Mouse (Mus musculus): ENCODE data around the gene Pglyrp1. TPM values are rescaled to one million over a fixed set of nuclear protein-coding genes. Genes with fewer than 3 reads are reported as not detected.

Gene Pglyrp1
- polyA plus RNA-seq, 1 experiment from 2014 or later: 0.69 TPM

DNA sequence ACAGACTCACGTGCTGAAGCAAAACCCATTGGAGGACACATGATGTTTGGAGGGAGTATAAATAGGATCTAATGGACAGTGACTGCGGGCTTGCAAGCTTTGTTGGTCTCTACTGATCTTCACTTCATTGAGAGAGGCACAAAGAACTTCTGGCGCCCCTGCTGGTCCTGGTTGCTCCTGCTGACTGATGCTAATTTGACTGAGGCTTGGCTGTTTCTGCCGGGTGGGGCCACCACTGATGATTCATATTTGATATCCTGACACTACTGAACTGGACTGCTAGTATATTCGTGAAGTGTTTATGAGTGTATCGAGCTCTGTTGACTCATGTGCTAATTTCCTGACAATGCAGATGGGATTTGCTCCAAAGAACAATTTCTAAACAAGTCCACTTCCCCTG lies 8.3 kb upstream of the Pglyrp1 start:
- no peak for DNase-seq (ENCODE audit: low spot score)
- H3K4me1 ChIP-seq: peaks cover 7% of the 10 kb centered on the region; the same call in 1 of the 2 replicates
- no peaks in the 10 kb centered on the region for H3K36me3 ChIP-seq (replicated peaks)
- WGBS: 86% methylated on average over 6 of the region's 6 CpGs
- H3K27me3 ChIP-seq (replicated peaks; ENCODE audit: low read depth, poor library complexity, severe bottlenecking): no peaks in the 10 kb centered on the region
- H3K4me3 ChIP-seq: no peak overlapping the region
- H3K27ac ChIP-seq (replicated peaks): no peak overlapping the region
- peaks cover 6% of the 10 kb centered on the region; the same call in 1 of the 2 replicates for H3K9me3 ChIP-seq

DNA sequence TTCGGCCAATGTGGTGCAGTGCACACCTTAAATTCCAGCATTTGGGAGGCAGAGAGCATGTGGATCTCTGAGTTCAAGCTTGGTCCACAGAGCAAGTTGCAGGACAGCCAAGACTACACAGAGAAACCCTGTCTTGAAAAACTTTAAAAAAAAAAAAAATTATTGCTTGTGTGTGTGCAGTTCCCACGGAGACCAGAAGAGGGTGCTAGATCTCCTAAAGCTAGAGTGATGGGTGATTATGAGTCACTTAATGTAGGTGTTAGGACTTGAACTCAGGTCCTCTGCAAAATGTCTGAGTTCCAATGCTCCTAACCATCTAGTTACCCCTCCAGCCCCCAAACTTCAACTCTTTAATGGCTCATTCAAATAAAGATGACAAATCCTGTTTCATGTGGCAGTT lies 2.6 kb upstream of the Pglyrp1 start:
- WGBS: 88% methylated on average over 2 of the region's 2 CpGs

DNA sequence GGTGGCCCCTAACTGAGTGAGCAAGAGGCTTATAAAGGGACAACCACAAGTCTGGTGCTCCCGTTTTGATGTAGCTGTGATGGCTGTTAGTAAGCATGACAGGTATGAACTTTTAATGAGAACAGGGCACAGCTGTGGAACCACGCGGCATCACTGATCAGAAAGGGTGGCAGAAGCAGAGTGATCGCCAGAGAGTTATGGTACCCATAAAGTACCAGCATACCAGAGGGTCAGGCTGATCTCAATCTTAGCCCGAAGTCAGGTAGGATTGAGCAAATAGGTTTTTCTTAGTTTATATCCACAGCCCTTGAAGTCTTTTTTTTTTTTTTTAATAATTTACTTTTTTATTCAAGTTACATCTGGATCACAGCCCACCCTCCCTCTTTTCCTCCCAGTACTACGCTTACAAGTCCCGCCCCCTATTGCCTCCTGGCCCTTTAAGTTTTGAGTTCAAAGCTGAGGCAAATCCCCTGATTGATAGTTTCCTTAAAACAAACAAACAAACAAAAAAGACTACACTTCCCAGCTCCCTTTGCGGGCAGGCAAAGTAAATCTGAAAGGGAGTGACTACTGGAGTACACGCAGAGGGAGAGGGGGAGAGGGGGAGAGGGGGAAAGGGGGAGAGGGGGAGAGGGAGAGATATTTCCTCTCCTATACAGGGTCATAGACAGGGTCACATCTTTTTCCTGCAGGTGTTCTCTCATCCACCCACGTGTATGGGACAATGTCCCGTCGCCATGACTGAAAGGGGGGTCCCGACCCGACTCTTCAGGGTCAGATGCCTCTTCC lies 1.1 kb downstream of the Pglyrp1 start:
- Histone ChIP-seq H3K27ac (replicated peaks) (no peak overlapping the region), H3K4me1 (peaks cover 10% of the 10 kb centered on the region; the same call in 1 of the 2 replicates), H3K27me3 (replicated peaks; ENCODE audit: low read depth, poor library complexity, severe bottlenecking) (no peaks in the 10 kb centered on the region), H3K36me3 (replicated peaks) (no peaks in the 10 kb centered on the region), H3K9me3 (peaks cover 4% of the 10 kb centered on the region; the same call in 1 of the 2 replicates), H3K4me3 (peak overlapping the region; percentile 51)
- DNase-seq (ENCODE audit: low spot score): no peak
- whole genome bisulfite sequencing: 32% methylated on average over 14 of the region's 14 CpGs

More for the DNA sequence above, 2.6 kb upstream of the Pglyrp1 start:
- H3K27ac ChIP-seq (replicated peaks): no peak overlapping the region
- H3K27me3 ChIP-seq (replicated peaks; ENCODE audit: low read depth, poor library complexity, severe bottlenecking): no peaks in the 10 kb centered on the region
- no peak for DNase-seq (ENCODE audit: low spot score)
- H3K4me1 ChIP-seq: peaks cover 10% of the 10 kb centered on the region; the same call in 1 of the 2 replicates
- H3K4me3 ChIP-seq: no peak overlapping the region
- H3K9me3 ChIP-seq: peaks cover 8% of the 10 kb centered on the region; the same call in 1 of the 2 replicates
- H3K36me3 ChIP-seq (replicated peaks): no peaks in the 10 kb centered on the region

DNA sequence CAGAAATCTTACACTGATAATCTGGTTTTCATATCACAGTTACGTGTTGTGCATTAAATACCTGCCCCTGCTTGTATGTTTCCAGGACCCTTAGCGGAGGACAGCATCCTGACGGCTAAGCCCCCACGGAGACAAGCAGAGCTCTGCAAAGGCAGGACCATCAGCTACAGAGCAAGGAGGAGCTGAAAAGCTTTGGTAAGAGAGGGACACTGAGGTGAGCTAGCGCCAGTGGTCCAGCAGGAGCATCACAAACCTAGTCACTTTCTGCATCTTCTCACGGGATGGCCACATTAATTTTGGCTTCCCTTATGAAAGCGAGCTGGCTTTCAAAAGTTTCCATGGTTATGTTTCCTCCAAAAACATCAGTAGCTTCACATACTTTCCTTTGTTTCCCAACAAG lies 1.7 kb downstream of the Pglyrp1 start:
- Histone ChIP-seq H3K36me3 (replicated peaks) (no peaks in the 10 kb centered on the region), H3K27me3 (replicated peaks; ENCODE audit: low read depth, poor library complexity, severe bottlenecking) (no peaks in the 10 kb centered on the region), H3K4me1 (peaks cover 10% of the 10 kb centered on the region; the same call in 1 of the 2 replicates), H3K4me3 (peak overlapping the region; percentile 51), H3K27ac (replicated peaks) (no peak overlapping the region; the same call in 1 of the 2 replicates), H3K9me3 (peaks cover 3% of the 10 kb centered on the region; the same call in 1 of the 2 replicates)
- WGBS: 6% methylated on average over 7 of the region's 7 CpGs
- DNase-seq (ENCODE audit: low spot score): peak; percentile 28

- 0% methylated on average over 10 of the region's 10 CpGs for WGBS
- Histone ChIP-seq H3K36me3 (replicated peaks) (no peaks in the 10 kb centered on the region), H3K27ac (replicated peaks) (no peak overlapping the region; the same call in 1 of the 2 replicates), H3K27me3 (replicated peaks; ENCODE audit: low read depth, poor library complexity, severe bottlenecking) (no peaks in the 10 kb centered on the region), H3K4me3 (peak overlapping the region; percentile 51), H3K9me3 (no peaks in the 10 kb centered on the region), H3K4me1 (peaks cover 10% of the 10 kb centered on the region; the same call in 1 of the 2 replicates)
- DNase-seq (ENCODE audit: low spot score): peak; percentile 86
Observed at GRCm38 (mm10) chr7:18873253-18873652, 2.1 kb downstream of the Pglyrp1 start.

GRCm38 (mm10) chr7:18875372-18875771 lies 4.2 kb downstream of the Pglyrp1 start:
- no peaks in the 10 kb centered on the region for H3K27me3 ChIP-seq (replicated peaks; ENCODE audit: low read depth, poor library complexity, severe bottlenecking)
- H3K36me3 ChIP-seq (replicated peaks): no peaks in the 10 kb centered on the region
- no peak for DNase-seq (ENCODE audit: low spot score)
- peaks cover 10% of the 10 kb centered on the region; the same call in 1 of the 2 replicates for H3K4me1 ChIP-seq
- 83% methylated on average over 5 of the region's 5 CpGs for whole genome bisulfite sequencing
- H3K27ac ChIP-seq (replicated peaks): no peak overlapping the region
- H3K4me3 ChIP-seq: no peak overlapping the region
- no peaks in the 10 kb centered on the region for H3K9me3 ChIP-seq

DNA sequence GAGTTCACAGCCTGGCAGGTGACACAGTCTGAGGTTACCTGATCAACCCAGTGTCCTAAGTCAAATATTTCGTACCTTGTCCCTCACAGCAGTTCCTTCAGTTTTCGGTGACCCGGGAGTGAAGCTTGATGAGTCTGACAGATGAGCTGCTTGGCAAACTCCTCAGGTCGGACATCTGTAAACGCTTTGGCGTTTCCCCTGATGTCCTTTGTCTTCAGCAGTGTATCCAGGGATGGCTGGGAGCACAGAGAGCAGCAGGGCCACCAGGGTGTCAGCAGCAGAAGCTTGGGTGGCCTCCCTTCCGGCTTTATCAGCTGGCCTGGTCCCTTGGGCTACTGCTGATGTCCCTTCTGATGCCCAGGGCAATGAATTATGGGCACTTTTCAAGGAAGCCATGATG lies 7.6 kb downstream of the Pglyrp1 start:
- no peak overlapping the region for H3K27ac ChIP-seq (replicated peaks)
- 70% methylated on average over 7 of the region's 7 CpGs for WGBS
- no peak for DNase-seq (ENCODE audit: low spot score)
- H3K4me1 ChIP-seq: 0 out of 2 replicates have a peak, but pooled peaks cover 3% of the 10 kb centered on the region
- H3K4me3 ChIP-seq: no peak overlapping the region
- H3K27me3 ChIP-seq (replicated peaks; ENCODE audit: low read depth, poor library complexity, severe bottlenecking): no peaks in the 10 kb centered on the region
- H3K9me3 ChIP-seq: no peaks in the 10 kb centered on the region
- H3K36me3 ChIP-seq (replicated peaks): no peaks in the 10 kb centered on the region

DNA sequence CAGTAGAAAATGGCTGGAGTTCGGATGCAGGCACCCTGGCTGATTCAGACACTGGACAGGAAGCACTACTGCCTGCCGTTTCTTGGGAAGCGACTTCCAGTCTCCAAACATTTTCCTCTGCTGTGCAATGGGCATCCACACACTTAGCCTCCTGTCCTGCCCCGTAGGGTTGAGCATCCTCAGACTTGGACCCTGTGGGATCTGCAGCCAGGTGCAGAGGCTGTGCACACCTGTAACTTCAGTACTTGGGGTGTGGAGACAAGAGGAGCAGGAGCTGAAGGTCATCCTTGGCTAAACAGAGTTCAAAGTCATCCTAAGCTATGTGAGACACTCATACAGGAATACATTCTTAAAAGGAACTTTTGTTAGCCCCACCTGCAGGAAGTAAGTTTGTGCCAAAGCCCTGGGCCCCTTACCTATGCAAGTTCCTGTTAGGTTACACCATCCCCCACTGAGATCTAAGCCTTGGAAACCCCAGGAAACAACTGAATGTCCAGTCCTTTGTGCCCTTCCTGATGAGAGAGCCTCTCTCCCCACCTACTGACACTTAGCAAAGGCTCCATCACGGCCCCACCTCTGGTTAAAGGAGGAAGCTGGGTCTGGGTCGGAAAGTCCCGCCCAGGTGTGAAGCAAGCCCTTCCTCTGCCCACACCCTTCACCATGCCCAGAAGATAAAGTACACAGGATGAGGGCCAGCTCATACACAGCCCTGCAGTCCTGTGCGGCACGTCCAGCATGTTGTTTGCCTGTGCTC lies 13.0 kb downstream of the Pglyrp1 start:
- H3K27ac ChIP-seq (replicated peaks): no peak overlapping the region

DNA sequence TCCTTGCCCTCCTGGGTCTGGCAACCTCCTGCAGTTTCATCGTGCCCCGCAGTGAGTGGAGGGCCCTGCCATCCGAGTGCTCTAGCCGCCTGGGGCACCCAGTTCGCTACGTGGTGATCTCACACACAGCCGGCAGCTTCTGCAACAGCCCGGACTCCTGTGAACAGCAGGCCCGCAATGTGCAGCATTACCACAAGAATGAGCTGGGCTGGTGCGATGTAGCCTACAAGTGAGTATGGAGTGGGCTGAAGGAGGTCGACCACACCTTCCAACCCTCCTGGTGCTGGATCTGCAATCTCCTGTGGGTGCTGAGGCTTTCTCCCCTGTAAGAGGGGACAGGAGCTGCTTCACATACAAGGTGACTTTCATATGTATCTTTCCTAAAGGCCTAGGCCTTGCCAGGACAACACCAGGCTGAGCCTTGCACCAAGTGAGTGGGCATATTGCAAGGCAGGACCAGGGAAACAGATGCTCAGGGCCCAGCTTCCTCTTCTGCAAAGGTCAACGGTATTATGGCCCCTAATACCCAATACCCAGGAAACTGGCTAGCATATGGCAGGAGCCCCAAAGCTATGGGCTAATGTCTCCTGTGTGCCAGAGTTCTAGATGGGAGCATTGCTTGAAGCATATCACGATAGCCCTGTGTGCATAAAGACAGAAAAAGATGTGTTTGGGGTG lies 13.8 kb downstream of the Pglyrp1 start:
- Histone ChIP-seq H3K27me3 (replicated peaks; ENCODE audit: low read depth, poor library complexity, severe bottlenecking) (no peaks in the 10 kb centered on the region), H3K4me3 (no peak overlapping the region), H3K36me3 (replicated peaks) (no peaks in the 10 kb centered on the region; the same call in 1 of the 2 replicates), H3K4me1 (0 out of 2 replicates have a peak, but pooled peaks cover 3% of the 10 kb centered on the region), H3K27ac (replicated peaks) (no peak overlapping the region), H3K9me3 (no peaks in the 10 kb centered on the region)
- no peak for DNase-seq (ENCODE audit: low spot score)
- 59% methylated on average over 13 of the region's 13 CpGs for WGBS

More for the DNA sequence above, 13.0 kb downstream of the Pglyrp1 start:
- Histone ChIP-seq H3K27me3 (replicated peaks; ENCODE audit: low read depth, poor library complexity, severe bottlenecking) (no peaks in the 10 kb centered on the region), H3K4me3 (no peak overlapping the region), H3K9me3 (no peaks in the 10 kb centered on the region), H3K36me3 (replicated peaks) (no peaks in the 10 kb centered on the region; the same call in 1 of the 2 replicates), H3K4me1 (0 out of 2 replicates have a peak, but pooled peaks cover 3% of the 10 kb centered on the region)
- WGBS: 65% methylated on average over 9 of the region's 9 CpGs
- DNase-seq (ENCODE audit: low spot score): no peak

GRCm38 (mm10) chr7:18886963-18887362 lies 15.8 kb downstream of the Pglyrp1 start:
- DNase-seq (ENCODE audit: low spot score): no peak
- Histone ChIP-seq H3K27me3 (replicated peaks; ENCODE audit: low read depth, poor library complexity, severe bottlenecking) (no peaks in the 10 kb centered on the region), H3K36me3 (replicated peaks) (no peaks in the 10 kb centered on the region; the same call in 1 of the 2 replicates), H3K27ac (replicated peaks) (no peak overlapping the region), H3K9me3 (no peaks in the 10 kb centered on the region), H3K4me3 (no peak overlapping the region), H3K4me1 (peaks cover 2% of the 10 kb centered on the region; the same call in 1 of the 2 replicates)
- 88% methylated on average over 1 of the region's 1 CpGs for WGBS

DNA sequence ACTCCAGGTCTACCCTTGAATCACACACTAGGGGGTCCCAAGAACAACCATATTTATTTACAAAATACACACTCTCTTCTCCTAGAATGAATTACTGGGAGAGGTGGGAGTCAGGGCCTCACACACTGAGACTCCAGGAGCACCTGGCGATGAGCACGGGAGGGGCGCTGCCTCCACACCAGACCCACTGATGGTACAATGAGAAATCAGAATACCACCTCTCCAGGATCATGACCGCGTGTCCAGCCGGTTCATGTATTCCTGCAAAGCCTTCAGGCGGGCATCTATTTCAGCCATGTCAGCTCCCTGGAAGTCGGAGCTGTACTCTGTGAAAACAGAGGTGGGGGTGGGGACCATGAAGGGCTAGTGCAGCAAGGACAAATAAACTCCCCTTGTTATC lies 19.7 kb downstream of the Pglyrp1 start:
- peaks cover 34% of the 10 kb centered on the region for H3K27me3 ChIP-seq (replicated peaks; ENCODE audit: low read depth, poor library complexity, severe bottlenecking)
- DNase-seq (ENCODE audit: low spot score): no peak
- no peaks in the 10 kb centered on the region for H3K9me3 ChIP-seq
- H3K4me3 ChIP-seq: no peak overlapping the region
- 91% methylated on average over 8 of the region's 8 CpGs for WGBS
- H3K4me1 ChIP-seq: peaks cover 25% of the 10 kb centered on the region
- no peaks in the 10 kb centered on the region; the same call in 1 of the 2 replicates for H3K36me3 ChIP-seq (replicated peaks)
- no peak overlapping the region for H3K27ac ChIP-seq (replicated peaks)

All from embryonic facial prominence, embryonic 10.5 days (tissue).